In the genomic region with DNA sequence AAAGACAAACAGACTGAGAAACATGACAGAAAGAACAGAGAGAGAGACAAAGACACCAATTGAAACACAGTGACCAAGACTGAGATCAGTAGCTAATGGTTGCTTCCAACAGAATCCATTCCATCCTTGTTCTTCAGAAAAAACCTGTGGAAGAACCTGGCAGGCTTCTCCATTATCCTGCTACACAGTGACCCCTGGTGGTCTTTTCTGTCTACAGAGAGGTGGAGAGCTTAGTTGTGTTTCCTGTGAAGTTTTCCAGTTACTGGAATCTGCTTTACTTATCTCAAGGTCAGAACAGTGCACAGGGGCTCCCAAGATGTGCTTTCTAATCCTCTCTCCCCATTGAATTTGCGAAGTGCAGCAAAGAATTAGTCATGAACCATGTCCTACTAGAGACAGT, we compare ENCODE assay signal across 8 mouse cellular contexts.
DNase-seq lines count a peak whose midpoint lies in the region; ATAC-seq and TF ChIP-seq lines count a peak whose summit lies in the region.

No protein-coding gene starts in this region.

- no peak overlapping the region for H3K9ac ChIP-seq in hindbrain, embryonic 16.5 days (ENCODE audit: low read depth, low read length)
- H3K9ac ChIP-seq in forebrain, embryonic 13.5 days = no peak overlapping the region

- H3K27ac ChIP-seq in hindbrain, embryonic 10.5 days = no peak overlapping the region
- no peak overlapping the region for H3K27ac ChIP-seq in hindbrain, embryonic 16.5 days (ENCODE audit: low read depth, low read length)
- H3K27ac ChIP-seq in forebrain, embryonic 13.5 days = no peak overlapping the region
- no peak overlapping the region for H3K27ac ChIP-seq in cerebellum, adult 2 months (ENCODE audit: insufficient read depth, low read length)

- intact Hi-C loops in left cerebral cortex, postnatal 4 days (cut with DNase I) = no loop called here

- DNase-seq in hindbrain, embryonic 10.5 days (ENCODE audit: low spot score) = peak; percentile 42
- DNase-seq in 416B (ENCODE audit: low read depth) (peak; percentile 76), WW6 (ENCODE audit: low read depth, low spot score) (peak; percentile 20)
- DNase-seq in left cerebral cortex, postnatal 4 days = peak; percentile 53
- DNase-seq in testis, postnatal 14 days (ENCODE audit: low spot score) = peak; percentile 5
- DNase-seq in cerebellum, adult 2 months = no peak

- H3K4me3 ChIP-seq in hindbrain, embryonic 10.5 days = no peak overlapping the region
- H3K4me3 ChIP-seq in hindbrain, embryonic 16.5 days (ENCODE audit: low read length) = no peak overlapping the region
- H3K4me3 ChIP-seq in forebrain, embryonic 13.5 days = no peak overlapping the region
- no peak overlapping the region for H3K4me3 ChIP-seq in cerebellum, adult 2 months (replicated peaks; ENCODE audit: insufficient read depth, low read depth, low read length)

- H3K4me2 ChIP-seq in hindbrain, embryonic 16.5 days (ENCODE audit: low read length) = no peak overlapping the region
- no peak overlapping the region for H3K4me2 ChIP-seq in forebrain, embryonic 13.5 days

- H3K4me1 ChIP-seq in hindbrain, embryonic 10.5 days (replicated peaks) = no peaks in the 10 kb centered on the region
- H3K4me1 ChIP-seq in hindbrain, embryonic 16.5 days (ENCODE audit: control insufficient read depth, insufficient read depth, low read depth, low read length) = no peaks in the 10 kb centered on the region
- H3K4me1 ChIP-seq in forebrain, embryonic 13.5 days = peaks cover 6% of the 10 kb centered on the region; the same call in 1 of the 2 replicates
- H3K4me1 ChIP-seq in cerebellum, adult 2 months (ENCODE audit: control insufficient read depth, insufficient read depth, low read length) = no peaks in the 10 kb centered on the region

- no peaks in the 10 kb centered on the region for H3K36me3 ChIP-seq in hindbrain, embryonic 10.5 days
- H3K36me3 ChIP-seq in hindbrain, embryonic 16.5 days (ENCODE audit: control insufficient read depth, insufficient read depth, low read length) = no peaks in the 10 kb centered on the region
- H3K36me3 ChIP-seq in forebrain, embryonic 13.5 days (ENCODE audit: poor library complexity, severe bottlenecking) = no peaks in the 10 kb centered on the region

- ATAC-seq in hindbrain, embryonic 16.5 days = no peak
- ATAC-seq in forebrain, embryonic 13.5 days = peak; percentile 48; the same call in 1 of the 2 replicates

- H3K27me3 ChIP-seq in hindbrain, embryonic 10.5 days (ENCODE audit: insufficient read depth, poor library complexity, severe bottlenecking) = no peaks in the 10 kb centered on the region
- no peaks in the 10 kb centered on the region for H3K27me3 ChIP-seq in hindbrain, embryonic 16.5 days (replicated peaks; ENCODE audit: control insufficient read depth, insufficient read depth, low read length)
- H3K27me3 ChIP-seq in forebrain, embryonic 13.5 days = no peaks in the 10 kb centered on the region
- no peaks in the 10 kb centered on the region for H3K27me3 ChIP-seq in cerebellum, adult 2 months (ENCODE audit: control insufficient read depth, insufficient read depth, low read length)

- no peaks in the 10 kb centered on the region for H3K9me3 ChIP-seq in hindbrain, embryonic 10.5 days
- no peaks in the 10 kb centered on the region for H3K9me3 ChIP-seq in hindbrain, embryonic 16.5 days (ENCODE audit: control insufficient read depth, low read length)
- H3K9me3 ChIP-seq in forebrain, embryonic 13.5 days (replicated peaks) = no peaks in the 10 kb centered on the region

- 74% methylated on average over 1 of the region's 1 CpGs for WGBS in hindbrain, embryonic 10.5 days
- 70% methylated on average over 1 of the region's 1 CpGs for WGBS in hindbrain, embryonic 16.5 days
- 67% methylated on average over 1 of the region's 1 CpGs for WGBS in forebrain, embryonic 13.5 days
- 68% methylated on average over 1 of the region's 1 CpGs for WGBS in cerebellum, adult 2 months

- no peak for TF ChIP-seq CTCF in cerebellum, adult 2 months (IDR thresholded peaks at IDR 0.05; ENCODE audit: borderline replicate concordance, insufficient read depth, low read depth, low read length)

- TF ChIP-seq POLR2A in cerebellum, adult 2 months (IDR thresholded peaks at IDR 0.05; ENCODE audit: borderline replicate concordance, insufficient read depth, low read length) = no peak

Comparison
In these comparisons a context has a peak if more than half of its experiments do, and no peak if none do; other contexts are left out.
1. DNase-seq: peak in hindbrain, embryonic 10.5 days (single experiment), 416B (single experiment), WW6 (single experiment), left cerebral cortex, postnatal 4 days (single experiment) and testis, postnatal 14 days (single experiment); none in cerebellum, adult 2 months (0 of 2).